Mouse (Mus musculus): ENCODE results near the gene Gli2.

DNA sequence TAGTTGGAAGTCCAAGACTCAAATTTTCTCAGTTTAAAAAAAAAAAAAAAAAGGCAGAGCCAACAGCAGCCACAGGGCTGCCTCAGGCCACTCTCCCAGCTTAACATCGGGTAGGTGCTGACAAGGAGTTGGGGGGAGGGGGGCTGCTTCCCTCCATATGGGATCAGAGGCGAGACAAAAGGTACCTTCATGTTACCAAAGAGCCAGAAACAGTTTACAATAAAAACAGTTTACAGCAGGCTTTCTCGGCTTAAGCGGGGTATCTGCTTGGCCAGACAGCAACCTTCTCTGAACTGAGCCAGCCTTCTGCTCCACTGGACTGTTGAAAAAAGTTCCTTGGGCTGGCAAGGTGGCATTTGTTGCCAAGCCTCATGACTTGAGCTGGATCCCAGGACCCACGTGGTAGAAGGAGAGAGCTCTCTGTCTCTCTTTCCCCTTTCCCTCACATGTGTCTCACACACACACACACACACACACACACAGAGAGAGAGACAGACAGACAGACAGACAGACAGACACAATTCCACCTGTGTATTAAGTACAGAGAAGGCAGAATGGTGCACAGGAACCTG lies 113.1 kb downstream of the Gli2 start:
- no peak for TF ChIP-seq POLR2A (IDR thresholded peaks at IDR 0.05; ENCODE audit: borderline replicate concordance, low read depth, low read length)
- TF ChIP-seq CTCF (IDR thresholded peaks at IDR 0.05; ENCODE audit: low read depth, low read length) = no peak
